Mouse (Mus musculus): ENCODE results near the gene Pla1a.

DNA sequence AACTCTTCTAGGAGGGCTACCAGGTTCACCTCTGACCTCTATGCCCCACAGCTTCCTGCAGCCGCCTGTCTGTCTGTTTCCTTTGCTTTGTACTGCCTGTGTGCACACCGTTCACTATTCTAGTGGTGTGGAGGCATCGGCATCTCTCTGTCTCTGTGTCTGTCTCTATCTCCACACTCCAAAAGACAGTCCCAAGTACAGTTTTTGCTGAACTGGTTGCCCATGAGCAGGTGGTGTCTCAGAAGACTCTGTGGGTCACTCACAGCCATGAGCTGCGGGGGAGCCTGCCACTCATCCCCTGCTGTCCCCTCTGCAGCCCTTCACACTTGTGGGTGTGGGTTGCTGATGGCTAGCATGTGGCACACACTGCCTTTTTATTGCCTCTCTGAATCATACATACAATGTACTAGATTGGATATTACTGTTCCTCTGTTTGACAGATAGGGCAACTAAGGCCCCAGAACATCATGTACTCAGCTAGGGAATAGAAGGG, 62.9 kb downstream of the Pla1a start:
- TF ChIP-seq CTCF (IDR thresholded peaks at IDR 0.05; ENCODE audit: borderline replicate concordance, insufficient read depth, low read depth, low read length): no peak
- TF ChIP-seq POLR2A (IDR thresholded peaks at IDR 0.05; ENCODE audit: borderline replicate concordance, insufficient read depth, low read length): no peak

Measured in cerebellum, adult 2 months (tissue).